Mouse (Mus musculus) neutrophil, adult 65 days (primary cell): ENCODE results near the gene Suv39h1. TPM values are rescaled to one million over a fixed set of nuclear protein-coding genes. Genes with fewer than 3 reads are reported as not detected.

Experiments
- total RNA-seq: library from RNA; stranded (reverse); gene quantifications from 2 replicates; pipeline ENCODE4 v1.2.4, GENCODE M21; 2023

Suv39h1 gene
- 28.1 and 33.2 TPM in 2 replicates for total RNA-seq

GRCm38 (mm10) chrX:8074430-8075014, at the start of gene Suv39h1:
Suv39h1 (minus strand) TSS chrX:8074760.

DNA sequence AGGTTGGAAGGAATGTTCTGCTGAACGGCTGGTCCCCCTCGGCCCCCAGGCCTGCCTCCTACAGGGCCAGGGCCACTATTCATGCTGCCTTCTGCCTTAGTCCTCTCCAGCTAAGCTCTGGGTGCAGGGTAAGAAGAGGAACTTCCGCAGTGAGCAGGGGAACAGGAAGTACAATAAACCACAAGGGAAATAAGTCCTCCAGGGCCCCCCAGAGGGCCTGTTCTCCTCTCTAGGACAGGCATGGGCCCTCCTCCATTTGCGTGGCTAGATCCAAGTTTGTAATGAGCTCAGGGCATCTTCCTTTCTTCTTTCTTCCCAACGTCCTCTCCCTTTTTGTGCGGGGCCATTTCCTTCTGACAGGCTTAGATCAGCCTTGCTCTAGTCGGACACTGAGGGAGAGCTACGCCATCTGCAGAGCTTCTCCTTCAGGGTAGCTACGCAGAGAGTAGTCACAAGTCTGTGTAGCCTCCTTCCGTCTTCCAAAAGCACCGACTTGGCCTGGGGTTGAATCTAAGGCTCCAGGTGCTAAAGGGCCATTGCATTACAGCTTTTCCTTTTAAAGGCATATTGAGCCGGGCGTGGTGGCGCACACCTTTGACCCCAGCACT, 15.9 kb upstream of the Suv39h1 start, which contains the start of gene Was:
TSS of gene Was (minus strand) at position 153 of the 608 bp plus-strand sequence.

GRCm38 (mm10) chrX:8018286-8018685, 56.3 kb downstream of the Suv39h1 start, which contains the start of gene Glod5:
Glod5 (minus strand) TSS chrX:8018492.

Other genes starting within 250 kb of the Suv39h1 start
- gene Otud5, start 233.4 kb downstream of the Suv39h1 start, total RNA-seq, result 129 and 151 TPM in 2 replicates
- gene Pim2, start 196.5 kb downstream of the Suv39h1 start, total RNA-seq, result 2.2 and 4.1 TPM in 2 replicates
- gene Slc35a2, start 190.7 kb downstream of the Suv39h1 start, total RNA-seq, result 25.5 and 28.1 TPM in 2 replicates
- gene Pqbp1, start 175.5 kb downstream of the Suv39h1 start, total RNA-seq, result 34.5 and 34.7 TPM in 2 replicates
- 44.3 and 45.8 TPM in 2 replicates for gene Timm17b, start 175.4 kb downstream of the Suv39h1 start, total RNA-seq
- gene Gm10491, start 166.9 kb downstream of the Suv39h1 start, total RNA-seq, result not detected in 2 replicates
- not detected in 2 replicates for gene Gm10490, start 165.2 kb downstream of the Suv39h1 start, total RNA-seq
- not detected in 2 replicates for gene Pcsk1n, start 154.9 kb downstream of the Suv39h1 start, total RNA-seq
- not detected in 2 replicates for gene Eras, start 146.2 kb downstream of the Suv39h1 start, total RNA-seq
- gene Hdac6, start 126.9 kb downstream of the Suv39h1 start, total RNA-seq, result 4.9 and 8.8 TPM in 2 replicates
- 0.88 and 1.6 TPM in 2 replicates for gene Gata1, start 96.7 kb downstream of the Suv39h1 start, total RNA-seq
- gene Glod5, start 56.3 kb downstream of the Suv39h1 start, total RNA-seq, result not detected in 2 replicates
- 136 and 163 TPM in 2 replicates for gene Was, start 15.7 kb upstream of the Suv39h1 start, total RNA-seq
- gene Wdr13, start 58.1 kb upstream of the Suv39h1 start, total RNA-seq, result 33.9 and 43.9 TPM in 2 replicates
- gene Rbm3, start 71.1 kb upstream of the Suv39h1 start, total RNA-seq, result 315 and 338 TPM in 2 replicates
- 11.0 and 12.5 TPM in 2 replicates for gene Tbc1d25, start 101.4 kb upstream of the Suv39h1 start, total RNA-seq
- 36.6 and 52.5 TPM in 2 replicates for gene Ebp, start 118.8 kb upstream of the Suv39h1 start, total RNA-seq
- gene Porcn, start 131.8 kb upstream of the Suv39h1 start, total RNA-seq, result not detected in 2 replicates
- 10.7 and 14.4 TPM in 2 replicates for gene Ftsj1, start 177.6 kb upstream of the Suv39h1 start, total RNA-seq
- gene Slc38a5, start 196.4 kb upstream of the Suv39h1 start, total RNA-seq, result 0.22 and 1.1 TPM in 2 replicates